Mouse (Mus musculus) E14TG2a.4 (cell line): Measurements from ENCODE around the gene Spint3.
"Not testable (repeated sequence)": the region's sequence is repeated elsewhere in the genome, so short reads cannot be mapped to it uniquely, and the experiment has no call there.

Experiments used
- H3K27me3 ChIP-seq: 2 replicates; pipeline ENCODE4 v1.6.1; 2014; ENCODE audit warnings: low read length, control low read depth; ENCODE audit not compliant: insufficient read depth
- H3K36me3 ChIP-seq: 2 replicates; pipeline ENCODE4 v1.6.1; 2014; ENCODE audit warnings: low read length, control low read depth; ENCODE audit not compliant: insufficient read depth
- H3K4me1 ChIP-seq: replicated peaks from 2 replicates; pipeline ENCODE4 v1.6.1; 2014; ENCODE audit warnings: low read depth, low read length, control low read depth
- H3K4me3 ChIP-seq: replicated peaks from 2 replicates; pipeline ENCODE4 v1.5.1; 2014; ENCODE audit warnings: mild to moderate bottlenecking, low read length
- H3K9me3 ChIP-seq: 2 replicates; pipeline ENCODE4 v1.6.1; 2014; ENCODE audit warnings: low read length, control low read depth
- CTCF ChIP-seq: conservative IDR thresholded peaks from 2 replicates; pipeline ENCODE4 v1.5.1; 2014; ENCODE audit warnings: low read length
- NANOG ChIP-seq: IDR thresholded peaks from 2 replicates; pipeline ENCODE4 v1.6.1; 2014; ENCODE audit warnings: borderline replicate concordance, low read length, mixed read lengths
- POU5F1 ChIP-seq: IDR thresholded peaks from 2 replicates; pipeline ENCODE4 v1.6.1; 2014; ENCODE audit warnings: low read length, borderline replicate concordance

Gene Spint3

GRCm38 (mm10) chr2:164573359-164573758, at the start of gene Spint3:
Gene Spint3, minus strand, starts transcription at chr2:164573459.
- H3K27me3 ChIP-seq, H3K4me1 ChIP-seq, H3K4me3 ChIP-seq, H3K9me3 ChIP-seq, H3K36me3 ChIP-seq: not testable (repeated sequence)

DNA sequence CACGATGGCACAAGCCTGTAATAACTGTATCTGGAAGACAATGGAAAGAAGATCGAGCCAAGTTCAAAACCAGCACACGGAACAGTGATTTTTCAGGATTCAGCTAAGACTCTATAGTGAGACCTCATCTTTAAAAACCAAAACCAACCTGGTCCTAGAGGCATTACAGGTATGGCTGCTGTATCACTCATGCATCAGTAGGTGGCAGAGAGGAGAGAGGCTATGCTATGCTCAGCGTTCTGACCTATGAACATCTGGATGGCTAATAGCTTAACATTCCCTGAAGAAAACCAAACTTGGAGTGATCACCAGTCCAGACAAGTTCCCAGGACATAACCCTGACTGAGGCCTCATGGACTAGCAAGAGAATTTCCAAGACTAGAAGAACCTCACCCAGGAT, 48.5 kb upstream of the Spint3 start:
- H3K4me3 ChIP-seq, result no peak overlapping the region
- peaks cover 6% of the 10 kb centered on the region for H3K9me3 ChIP-seq
- no peaks in the 10 kb centered on the region for H3K4me1 ChIP-seq
- TF ChIP-seq POU5F1 (no peak), CTCF (0 out of 2 replicates have a peak, but pooled peaks have one; percentile 2)
- no peaks in the 10 kb centered on the region for H3K27me3 ChIP-seq
- H3K36me3 ChIP-seq, result no peaks in the 10 kb centered on the region

GRCm38 (mm10) chr2:164619050-164619449, 45.8 kb upstream of the Spint3 start:
- Histone ChIP-seq H3K27me3 (no peaks in the 10 kb centered on the region), H3K36me3 (no peaks in the 10 kb centered on the region), H3K4me3 (no peak overlapping the region), H3K9me3 (peaks cover 6% of the 10 kb centered on the region), H3K4me1 (no peaks in the 10 kb centered on the region)
- no peak for TF ChIP-seq NANOG
- TF ChIP-seq POU5F1, result no peak
- TF ChIP-seq CTCF, result no peak

DNA sequence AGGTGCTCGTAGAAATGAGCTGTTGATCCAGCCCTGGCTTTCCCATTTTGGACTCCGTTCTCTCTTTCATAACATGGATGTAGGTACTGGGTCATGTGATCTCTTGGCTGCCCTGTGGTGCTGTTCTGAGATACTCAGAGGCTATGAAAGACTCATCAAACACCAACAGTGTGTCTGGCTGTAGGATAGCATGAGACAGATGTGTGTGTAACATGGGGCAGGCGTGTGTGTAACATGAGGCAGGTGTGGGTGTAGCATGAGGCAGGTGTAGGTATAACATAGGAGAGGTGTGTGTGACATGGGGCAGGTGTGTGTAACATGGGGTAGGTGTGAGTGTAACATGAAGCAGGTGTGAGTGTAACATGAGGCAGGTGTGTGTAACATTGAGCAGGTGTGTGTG, 42.1 kb upstream of the Spint3 start:
- Histone ChIP-seq H3K4me3 (no peak overlapping the region), H3K9me3 (peaks cover under 1% of the 10 kb centered on the region; the same call in 1 of the 2 replicates)
- TF ChIP-seq NANOG, result no peak

DNA sequence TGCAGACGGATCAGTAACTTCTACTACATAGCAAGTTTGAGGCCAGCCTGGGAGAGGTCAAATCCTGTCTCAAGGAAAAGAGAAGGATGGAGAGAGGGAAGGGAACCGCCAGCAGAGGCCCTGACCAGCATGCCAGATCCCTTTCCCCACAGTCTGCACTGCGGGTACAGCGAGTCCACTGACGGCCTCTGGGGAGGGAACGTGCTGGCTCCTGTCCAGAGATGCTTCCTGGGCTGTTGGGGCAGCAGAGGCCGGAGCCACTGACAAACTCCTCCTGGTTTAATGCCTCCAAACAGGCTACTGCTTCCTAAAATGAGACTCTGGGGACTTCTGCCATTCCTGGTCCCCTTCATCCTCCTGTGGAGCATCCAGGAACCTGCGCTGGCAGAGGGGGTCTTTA, 40.2 kb upstream of the Spint3 start, which contains the start of the genes Wfdc6b and Wfdc8:
TSS of gene Wfdc6b (plus strand) at position 52 of the 400 bp plus-strand sequence.
TSS of gene Wfdc8 (minus strand) at position 156 of the 400 bp plus-strand sequence.
- H3K4me1 ChIP-seq, H3K27me3 ChIP-seq, H3K9me3 ChIP-seq, H3K4me3 ChIP-seq, H3K36me3 ChIP-seq: not testable (repeated sequence)

More for the DNA sequence above, 42.1 kb upstream of the Spint3 start:
- H3K27me3 ChIP-seq, result no peaks in the 10 kb centered on the region; the same call in 1 of the 2 replicates
- H3K36me3 ChIP-seq, result no peaks in the 10 kb centered on the region
- no peaks in the 10 kb centered on the region for H3K4me1 ChIP-seq

DNA sequence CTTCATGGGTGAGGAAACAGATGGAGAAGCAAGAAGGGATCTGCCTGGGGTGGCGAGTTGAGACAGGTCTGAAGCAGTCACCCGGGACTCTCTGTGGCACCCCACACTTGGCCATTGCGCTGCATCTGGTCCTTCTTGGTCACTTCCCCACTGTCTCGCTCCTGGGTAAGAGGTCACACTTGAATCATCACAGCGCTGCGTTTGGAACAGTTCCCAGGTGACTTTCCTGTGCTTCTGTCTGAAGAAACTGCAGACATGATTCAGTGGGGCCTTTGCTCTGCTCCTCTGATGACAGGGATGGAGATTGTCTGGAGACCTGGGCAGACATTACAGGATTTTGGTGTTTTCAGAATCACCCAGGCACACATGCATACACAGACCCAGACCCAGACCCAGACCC, 35.5 kb upstream of the Spint3 start:
- TF ChIP-seq POU5F1 (no peak), NANOG (no peak), CTCF (no peak)
- Histone ChIP-seq H3K4me3 (peak overlapping the region; percentile 29; the same call in 1 of the 2 replicates), H3K4me1 (peaks cover 7% of the 10 kb centered on the region), H3K27me3 (peaks cover 18% of the 10 kb centered on the region), H3K9me3 (no peaks in the 10 kb centered on the region), H3K36me3 (no peaks in the 10 kb centered on the region)

DNA sequence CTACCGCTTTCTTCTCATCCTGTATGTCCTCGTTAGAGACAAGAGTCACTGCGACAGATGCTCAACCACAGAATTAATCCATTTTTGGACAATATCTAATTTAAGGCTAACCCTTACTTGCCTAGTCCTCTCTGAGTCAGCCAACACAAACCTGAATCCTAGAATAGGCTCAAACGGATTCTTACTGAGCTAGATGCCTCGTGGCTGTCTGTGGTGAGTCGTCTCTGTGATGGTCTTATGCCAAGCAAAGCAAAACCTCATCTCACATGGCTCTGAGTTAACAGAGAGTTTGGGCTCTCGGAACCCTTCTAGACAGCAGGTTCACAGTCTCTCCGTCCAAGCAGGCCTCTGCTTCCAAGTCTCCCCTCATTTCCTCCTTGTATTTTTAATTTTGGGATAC, 31.2 kb upstream of the Spint3 start:
- no peaks in the 10 kb centered on the region for H3K36me3 ChIP-seq
- H3K4me1 ChIP-seq, result peaks cover 7% of the 10 kb centered on the region
- H3K27me3 ChIP-seq, result peaks cover 23% of the 10 kb centered on the region
- TF ChIP-seq NANOG (no peak), POU5F1 (no peak), CTCF (no peak)
- H3K4me3 ChIP-seq, result no peak overlapping the region
- H3K9me3 ChIP-seq, result no peaks in the 10 kb centered on the region

GRCm38 (mm10) chr2:164603482-164603881, 30.2 kb upstream of the Spint3 start:
- Histone ChIP-seq H3K9me3 (no peaks in the 10 kb centered on the region), H3K27me3 (peaks cover 18% of the 10 kb centered on the region), H3K4me3 (no peak overlapping the region), H3K36me3 (no peaks in the 10 kb centered on the region), H3K4me1 (peaks cover 3% of the 10 kb centered on the region)
- TF ChIP-seq NANOG (no peak), CTCF (peak; percentile 90), POU5F1 (no peak)

GRCm38 (mm10) chr2:164600179-164600578, 26.9 kb upstream of the Spint3 start:
- no peaks in the 10 kb centered on the region for H3K9me3 ChIP-seq
- no peaks in the 10 kb centered on the region for H3K36me3 ChIP-seq
- H3K27me3 ChIP-seq, result peaks cover 4% of the 10 kb centered on the region; the same call in 1 of the 2 replicates
- no peak overlapping the region for H3K4me3 ChIP-seq
- TF ChIP-seq CTCF (peak; percentile 59), NANOG (no peak)
- H3K4me1 ChIP-seq, result no peaks in the 10 kb centered on the region
